Mouse (Mus musculus): ENCODE measurements at regions not wholly inside any gene's neighbourhood (a gene's known extent, or its start where the extent isn't known, plus 50 kb on each side); places are given as distances from the start of the nearest gene placed in this dataset.
A peak's percentile ranks its signal among the peaks of the same experiment; 100 is the strongest.
"Not testable (repeated sequence)": the region's sequence is repeated elsewhere in the genome, so short reads cannot be mapped to it uniquely, and the experiment has no call there.

- Histone ChIP-seq H3K36me3 (ENCODE audit: control insufficient read depth, insufficient read depth, low read length) (no peaks in the 10 kb centered on the region), H3K27me3 (ENCODE audit: control insufficient read depth, insufficient read depth, low read length) (no peaks in the 10 kb centered on the region), H3K9me3 (ENCODE audit: control insufficient read depth, low read length) (no peaks in the 10 kb centered on the region), H3K9ac (ENCODE audit: low read length) (no peak overlapping the region), H3K27ac (ENCODE audit: low read depth, low read length) (no peak overlapping the region), H3K4me2 (no peak overlapping the region), H3K4me1 (ENCODE audit: control insufficient read depth, insufficient read depth, low read length) (no peaks in the 10 kb centered on the region), H3K4me3 (ENCODE audit: low read depth, low read length) (no peak overlapping the region)
- ATAC-seq (ENCODE audit: low FRiP score) (no peak), DNase-seq (ENCODE audit: low spot score, missing footprints) (no peak)
These were observed 169.2 kb upstream of the Hddc2 start for GRCm38 (mm10) chr10:31143856-31144488.

- H3K27ac ChIP-seq (ENCODE audit: low read depth, low read length), result no peak overlapping the region
- H3K4me2 ChIP-seq, result no peak overlapping the region
- DNase-seq (ENCODE audit: low spot score, missing footprints) (no peak), ATAC-seq (ENCODE audit: low FRiP score) (no peak)
- H3K4me3 ChIP-seq (ENCODE audit: low read depth, low read length), result no peak overlapping the region
- no peaks in the 10 kb centered on the region for H3K27me3 ChIP-seq (ENCODE audit: control insufficient read depth, insufficient read depth, low read length)
- no peaks in the 10 kb centered on the region for H3K9me3 ChIP-seq (ENCODE audit: control insufficient read depth, low read length)
- H3K36me3 ChIP-seq (ENCODE audit: control insufficient read depth, insufficient read depth, low read length), result no peaks in the 10 kb centered on the region
- H3K9ac ChIP-seq (ENCODE audit: low read length), result no peak overlapping the region
- 83% methylated on average over 3 of the region's 3 CpGs for WGBS
- no peaks in the 10 kb centered on the region for H3K4me1 ChIP-seq (ENCODE audit: control insufficient read depth, insufficient read depth, low read length)
These were observed 168.7 kb upstream of the Hddc2 start for GRCm38 (mm10) chr10:31144489-31144872.

- Histone ChIP-seq H3K4me2 (no peak overlapping the region), H3K9ac (ENCODE audit: low read length) (no peak overlapping the region), H3K9me3 (ENCODE audit: control insufficient read depth, low read length) (no peaks in the 10 kb centered on the region), H3K4me3 (ENCODE audit: low read depth, low read length) (no peak overlapping the region), H3K27me3 (ENCODE audit: control insufficient read depth, insufficient read depth, low read length) (no peaks in the 10 kb centered on the region), H3K27ac (ENCODE audit: low read depth, low read length) (no peak overlapping the region), H3K36me3 (ENCODE audit: control insufficient read depth, insufficient read depth, low read length) (no peaks in the 10 kb centered on the region), H3K4me1 (ENCODE audit: control insufficient read depth, insufficient read depth, low read length) (no peaks in the 10 kb centered on the region)
- 55% methylated on average over 15 of the region's 15 CpGs for WGBS
- ATAC-seq (ENCODE audit: low FRiP score) (peak; percentile 38; the same call in 1 of the 2 replicates), DNase-seq (ENCODE audit: low spot score, missing footprints) (no peak)
These were observed 140.0 kb upstream of the Hddc2 start for GRCm38 (mm10) chr10:31173169-31173686.

- Histone ChIP-seq H3K9me3 (ENCODE audit: control insufficient read depth, low read length) (no peaks in the 10 kb centered on the region), H3K4me2 (no peak overlapping the region), H3K9ac (ENCODE audit: low read length) (no peak overlapping the region), H3K36me3 (ENCODE audit: control insufficient read depth, insufficient read depth, low read length) (no peaks in the 10 kb centered on the region), H3K27me3 (ENCODE audit: control insufficient read depth, insufficient read depth, low read length) (no peaks in the 10 kb centered on the region), H3K4me1 (ENCODE audit: control insufficient read depth, insufficient read depth, low read length) (no peaks in the 10 kb centered on the region), H3K27ac (ENCODE audit: low read depth, low read length) (no peak overlapping the region), H3K4me3 (ENCODE audit: low read depth, low read length) (no peak overlapping the region)
- 38% methylated on average over 1 of the region's 1 CpGs for WGBS
- ATAC-seq (ENCODE audit: low FRiP score) (no peak), DNase-seq (ENCODE audit: low spot score, missing footprints) (no peak)
These were observed 123.6 kb upstream of the Hddc2 start for GRCm38 (mm10) chr10:31189577-31189976.

- H3K9ac ChIP-seq (ENCODE audit: low read length); H3K9me3 ChIP-seq (ENCODE audit: control insufficient read depth, low read length); H3K36me3 ChIP-seq (ENCODE audit: control insufficient read depth, insufficient read depth, low read length); H3K27ac ChIP-seq (ENCODE audit: low read depth, low read length); H3K4me3 ChIP-seq (ENCODE audit: low read depth, low read length); H3K27me3 ChIP-seq (ENCODE audit: control insufficient read depth, insufficient read depth, low read length); ATAC-seq (ENCODE audit: low FRiP score); H3K4me1 ChIP-seq (ENCODE audit: control insufficient read depth, insufficient read depth, low read length); DNase-seq (ENCODE audit: low spot score, missing footprints); H3K4me2 ChIP-seq: not testable (repeated sequence)
- 86% methylated on average over 8 of the region's 8 CpGs for WGBS
These were observed 101.0 kb upstream of the Hddc2 start for GRCm38 (mm10) chr10:31212164-31212563.

- ATAC-seq (ENCODE audit: low FRiP score) (no peak), DNase-seq (ENCODE audit: low spot score, missing footprints) (no peak)
- Histone ChIP-seq H3K27ac (ENCODE audit: low read depth, low read length) (no peak overlapping the region), H3K36me3 (ENCODE audit: control insufficient read depth, insufficient read depth, low read length) (no peaks in the 10 kb centered on the region), H3K9ac (ENCODE audit: low read length) (no peak overlapping the region), H3K4me3 (ENCODE audit: low read depth, low read length) (no peak overlapping the region), H3K27me3 (ENCODE audit: control insufficient read depth, insufficient read depth, low read length) (no peaks in the 10 kb centered on the region), H3K4me1 (ENCODE audit: control insufficient read depth, insufficient read depth, low read length) (no peaks in the 10 kb centered on the region), H3K4me2 (no peak overlapping the region), H3K9me3 (ENCODE audit: control insufficient read depth, low read length) (no peaks in the 10 kb centered on the region)
- 90% methylated on average over 2 of the region's 2 CpGs for WGBS
These were observed 100.3 kb upstream of the Hddc2 start for GRCm38 (mm10) chr10:31212778-31213454.

GRCm38 (mm10) chr10:31221902-31222301, 91.3 kb upstream of the Hddc2 start:
- H3K9me3 ChIP-seq (ENCODE audit: control insufficient read depth, low read length), result no peaks in the 10 kb centered on the region
- WGBS, result 84% methylated on average over 1 of the region's 1 CpGs
- DNase-seq (ENCODE audit: low spot score, missing footprints), result no peak

GRCm38 (mm10) chr10:31229078-31229477, 84.1 kb upstream of the Hddc2 start:
- H3K9ac ChIP-seq (ENCODE audit: low read length), result no peak overlapping the region
- ATAC-seq (ENCODE audit: low FRiP score) (no peak), DNase-seq (ENCODE audit: low spot score, missing footprints) (no peak)
- no peaks in the 10 kb centered on the region for H3K4me1 ChIP-seq (ENCODE audit: control insufficient read depth, insufficient read depth, low read length)
- WGBS, result 82% methylated on average over 3 of the region's 3 CpGs
- no peaks in the 10 kb centered on the region for H3K9me3 ChIP-seq (ENCODE audit: control insufficient read depth, low read length)
- no peak overlapping the region for H3K4me2 ChIP-seq
- no peak overlapping the region for H3K4me3 ChIP-seq (ENCODE audit: low read depth, low read length)
- H3K27ac ChIP-seq (ENCODE audit: low read depth, low read length), result no peak overlapping the region
- H3K36me3 ChIP-seq (ENCODE audit: control insufficient read depth, insufficient read depth, low read length), result no peaks in the 10 kb centered on the region
- H3K27me3 ChIP-seq (ENCODE audit: control insufficient read depth, insufficient read depth, low read length), result no peaks in the 10 kb centered on the region

More at GRCm38 (mm10) chr10:31221902-31222301, 91.3 kb upstream of the Hddc2 start:
- ATAC-seq (ENCODE audit: low FRiP score), result no peak
- Histone ChIP-seq H3K27ac (ENCODE audit: low read depth, low read length) (no peak overlapping the region), H3K36me3 (ENCODE audit: control insufficient read depth, insufficient read depth, low read length) (no peaks in the 10 kb centered on the region), H3K4me2 (no peak overlapping the region), H3K4me3 (ENCODE audit: low read depth, low read length) (no peak overlapping the region), H3K27me3 (ENCODE audit: control insufficient read depth, insufficient read depth, low read length) (no peaks in the 10 kb centered on the region), H3K4me1 (ENCODE audit: control insufficient read depth, insufficient read depth, low read length) (no peaks in the 10 kb centered on the region), H3K9ac (ENCODE audit: low read length) (no peak overlapping the region)

- 84% methylated on average over 3 of the region's 3 CpGs for WGBS
- H3K36me3 ChIP-seq (ENCODE audit: control insufficient read depth, insufficient read depth, low read length), result no peaks in the 10 kb centered on the region
- no peak overlapping the region for H3K9ac ChIP-seq (ENCODE audit: low read length)
- H3K4me2 ChIP-seq, result no peak overlapping the region
- H3K9me3 ChIP-seq (ENCODE audit: control insufficient read depth, low read length), result no peaks in the 10 kb centered on the region
- no peak overlapping the region for H3K27ac ChIP-seq (ENCODE audit: low read depth, low read length)
- DNase-seq (ENCODE audit: low spot score, missing footprints) (no peak), ATAC-seq (ENCODE audit: low FRiP score) (no peak)
- H3K27me3 ChIP-seq (ENCODE audit: control insufficient read depth, insufficient read depth, low read length), result no peaks in the 10 kb centered on the region
- no peak overlapping the region for H3K4me3 ChIP-seq (ENCODE audit: low read depth, low read length)
- no peaks in the 10 kb centered on the region for H3K4me1 ChIP-seq (ENCODE audit: control insufficient read depth, insufficient read depth, low read length)
These were observed 70.7 kb upstream of the Hddc2 start for GRCm38 (mm10) chr10:31242442-31242966.
